Mouse (Mus musculus) hindbrain, embryonic 10.5 days (tissue): Measurements from ENCODE around the gene Slc9a6. TPM values are rescaled to one million over a fixed set of nuclear protein-coding genes. Genes with fewer than 3 reads are reported as not detected.

Experiments
- DNase-seq: peaks from one replicate; pipeline ENCODE4 v3.0.0-alpha.2; 2017; ENCODE audit warnings: low spot score
- H3K27ac ChIP-seq: fragments of 300-500 bp; sonication (generic); 2 replicates; pipeline ENCODE4 v1.5.1; 2016; ENCODE audit warnings: mild to moderate bottlenecking, moderate library complexity
- H3K27me3 ChIP-seq: fragments of 300-500 bp; sonication (generic); 2 replicates; pipeline ENCODE4 v1.6.1; 2016; ENCODE audit warnings: mild to moderate bottlenecking; ENCODE audit not compliant: poor library complexity, insufficient read depth, severe bottlenecking
- H3K36me3 ChIP-seq: fragments of 300-500 bp; sonication (generic); 2 replicates; pipeline ENCODE4 v1.6.1; 2016; ENCODE audit warnings: mild to moderate bottlenecking, moderate library complexity
- H3K4me1 ChIP-seq: fragments of 300-500 bp; sonication (generic); replicated peaks from 2 replicates; pipeline ENCODE4 v1.6.1; 2016; ENCODE audit warnings: mild to moderate bottlenecking
- H3K4me3 ChIP-seq: fragments of 300-500 bp; sonication (generic); 2 replicates; pipeline ENCODE4 v1.5.1; 2016; ENCODE audit warnings: mild to moderate bottlenecking, moderate library complexity
- H3K9me3 ChIP-seq: fragments of 300-500 bp; sonication (generic); 2 replicates; pipeline ENCODE4 v1.6.1; 2016; ENCODE audit warnings: mild to moderate bottlenecking, moderate library complexity
- WGBS: fragments of 180-500 bp; shearing (Covaris S2); methylation state at CpG from one replicate; pipeline ENCODE4 v1.1.7; 2016; 5-methylcytosine and 5-hydroxymethylcytosine counted together
- polyA plus RNA-seq: library from polyadenylated mRNA; unstranded; fragments of >200 nt; fragmentation: Nextera tagmentation; extraction: Ambion mirVana; gene quantifications from 2 replicates; pipeline ENCODE4 v1.2.1, GENCODE M21; 2016

Slc9a6 gene
- 13.3 and 15.6 TPM in 2 replicates for polyA plus RNA-seq

GRCm38 (mm10) chrX:56609623-56610317 is at the start of gene Slc9a6:
TSS of gene Slc9a6 (plus strand) at chrX:56609757.
- Histone ChIP-seq H3K27me3 (no peaks in the 10 kb centered on the region), H3K9me3 (no peaks in the 10 kb centered on the region), H3K4me3 (peak within 1 kb of the TSS; percentile 64), H3K36me3 (no peaks in the 10 kb centered on the region), H3K27ac (peak within 1 kb of the TSS; percentile 89), H3K4me1 (peaks cover 8% of the 10 kb centered on the region)
- WGBS, result 24% methylated on average over 40 of the region's 50 CpGs
- peak; percentile 75 for DNase-seq

- Histone ChIP-seq H3K27ac (no peak overlapping the region), H3K27me3 (no peaks in the 10 kb centered on the region), H3K36me3 (no peaks in the 10 kb centered on the region), H3K4me3 (no peak overlapping the region), H3K9me3 (no peaks in the 10 kb centered on the region; the same call in 1 of the 2 replicates), H3K4me1 (no peaks in the 10 kb centered on the region)
- peak; percentile 4 for DNase-seq
- WGBS, result 20% methylated on average over 6 of the region's 6 CpGs
Observed at GRCm38 (mm10) chrX:56572465-56572864, 37.1 kb upstream of the Slc9a6 start.

GRCm38 (mm10) chrX:56578200-56578599 is 31.4 kb upstream of the Slc9a6 start:
- no peaks in the 10 kb centered on the region for H3K27me3 ChIP-seq
- H3K9me3 ChIP-seq, result no peaks in the 10 kb centered on the region
- DNase-seq, result no peak
- no peak overlapping the region for H3K27ac ChIP-seq
- H3K4me3 ChIP-seq, result no peak overlapping the region
- WGBS, result 83% methylated on average over 2 of the region's 2 CpGs
- no peaks in the 10 kb centered on the region for H3K4me1 ChIP-seq
- H3K36me3 ChIP-seq, result no peaks in the 10 kb centered on the region

- DNase-seq, result peak; percentile 18
- Histone ChIP-seq H3K9me3 (no peaks in the 10 kb centered on the region), H3K4me3 (peak overlapping the region; percentile 63), H3K36me3 (peaks cover 10% of the 10 kb centered on the region; the same call in 1 of the 2 replicates), H3K27me3 (no peaks in the 10 kb centered on the region), H3K27ac (peak overlapping the region; percentile 90), H3K4me1 (peaks cover 9% of the 10 kb centered on the region)
- WGBS, result 18% methylated on average over 25 of the region's 25 CpGs
Observed at GRCm38 (mm10) chrX:56597219-56597886, 12.2 kb upstream of the Slc9a6 start.

- no peaks in the 10 kb centered on the region for H3K9me3 ChIP-seq
- peak; percentile 92 for DNase-seq
- WGBS, result 10% methylated on average over 44 of the region's 44 CpGs
- H3K27me3 ChIP-seq, result no peaks in the 10 kb centered on the region
- H3K27ac ChIP-seq, result peak within 1 kb of the TSS; percentile 90
- H3K4me1 ChIP-seq, result peaks cover 9% of the 10 kb centered on the region
- peaks cover 10% of the 10 kb centered on the region; the same call in 1 of the 2 replicates for H3K36me3 ChIP-seq
- peak within 1 kb of the TSS; percentile 63 for H3K4me3 ChIP-seq
Observed at GRCm38 (mm10) chrX:56597887-56598640, 11.5 kb upstream of the Slc9a6 start, which contains the start of gene Mmgt1. TSS of gene Mmgt1 (minus strand) at chrX:56598069.

GRCm38 (mm10) chrX:56606536-56606935 is 3.0 kb upstream of the Slc9a6 start:
- Histone ChIP-seq H3K4me3 (no peak overlapping the region), H3K27ac (no peak overlapping the region), H3K4me1 (peaks cover 8% of the 10 kb centered on the region), H3K27me3 (no peaks in the 10 kb centered on the region), H3K36me3 (no peaks in the 10 kb centered on the region), H3K9me3 (no peaks in the 10 kb centered on the region)
- 50% methylated on average over 2 of the region's 2 CpGs for WGBS
- no peak for DNase-seq

- WGBS, result 74% methylated on average over 7 of the region's 7 CpGs
- DNase-seq, result no peak
- Histone ChIP-seq H3K27me3 (no peaks in the 10 kb centered on the region), H3K27ac (no peak overlapping the region), H3K4me3 (no peak overlapping the region), H3K4me1 (peaks cover 8% of the 10 kb centered on the region), H3K9me3 (no peaks in the 10 kb centered on the region), H3K36me3 (no peaks in the 10 kb centered on the region)
Observed at GRCm38 (mm10) chrX:56607032-56607710, 2.4 kb upstream of the Slc9a6 start.

- Histone ChIP-seq H3K36me3 (no peaks in the 10 kb centered on the region), H3K27me3 (no peaks in the 10 kb centered on the region), H3K4me1 (peaks cover 8% of the 10 kb centered on the region), H3K9me3 (no peaks in the 10 kb centered on the region), H3K27ac (peak overlapping the region; percentile 89), H3K4me3 (peak overlapping the region; percentile 64)
- DNase-seq, result no peak
- WGBS, result 26% methylated on average over 7 of the region's 7 CpGs
Observed at GRCm38 (mm10) chrX:56609285-56609622, 303 bp upstream of the Slc9a6 start.

- Histone ChIP-seq H3K36me3 (no peaks in the 10 kb centered on the region), H3K4me1 (peaks cover 8% of the 10 kb centered on the region), H3K9me3 (no peaks in the 10 kb centered on the region), H3K4me3 (peak overlapping the region; percentile 64), H3K27me3 (no peaks in the 10 kb centered on the region), H3K27ac (peak overlapping the region; percentile 89)
- WGBS, result 16% methylated on average over 13 of the region's 13 CpGs
- peak; percentile 28 for DNase-seq
Observed at GRCm38 (mm10) chrX:56610318-56610694, 749 bp downstream of the Slc9a6 start.

- DNase-seq, result no peak
- Histone ChIP-seq H3K4me1 (peaks cover 8% of the 10 kb centered on the region), H3K36me3 (no peaks in the 10 kb centered on the region), H3K27me3 (no peaks in the 10 kb centered on the region), H3K9me3 (no peaks in the 10 kb centered on the region), H3K4me3 (no peak overlapping the region), H3K27ac (no peak overlapping the region)
- WGBS, result 90% methylated on average over 2 of the region's 2 CpGs
Observed at GRCm38 (mm10) chrX:56615236-56615635, 5.7 kb downstream of the Slc9a6 start.

- Histone ChIP-seq H3K4me3 (no peak overlapping the region), H3K36me3 (peaks cover 8% of the 10 kb centered on the region), H3K27me3 (no peaks in the 10 kb centered on the region), H3K4me1 (no peaks in the 10 kb centered on the region; the same call in 1 of the 2 replicates), H3K27ac (no peak overlapping the region), H3K9me3 (no peaks in the 10 kb centered on the region)
- 89% methylated on average over 5 of the region's 5 CpGs for WGBS
- DNase-seq, result no peak
Observed at GRCm38 (mm10) chrX:56636185-56636584, 26.6 kb downstream of the Slc9a6 start.

GRCm38 (mm10) chrX:56640066-56640465 is 30.5 kb downstream of the Slc9a6 start:
- Histone ChIP-seq H3K27ac (no peak overlapping the region), H3K4me1 (no peaks in the 10 kb centered on the region; the same call in 1 of the 2 replicates), H3K27me3 (no peaks in the 10 kb centered on the region), H3K4me3 (no peak overlapping the region), H3K9me3 (no peaks in the 10 kb centered on the region), H3K36me3 (peaks cover 8% of the 10 kb centered on the region)
- no peak for DNase-seq
- 13% methylated on average over 1 of the region's 1 CpGs for WGBS
